Mouse (Mus musculus) limb, embryonic 14.5 days (tissue): ENCODE data around the gene Dyrk1a. TPM values are rescaled to one million over a fixed set of nuclear protein-coding genes. Genes with fewer than 3 reads are reported as not detected.

Source experiments
- ATAC-seq: fragments of 200-750 bp; cut with Nextera tagmentation; 2 replicates; pipeline ENCODE4 v1.8.0; 2017; ENCODE audit warnings: low read depth, moderate number of reproducible peaks, moderate TSS enrichment; ENCODE audit not compliant: low FRiP score
- DNase-seq: peaks from one replicate; pipeline ENCODE4 v3.0.0-alpha.2; 2015; ENCODE audit warnings: low spot score
- H3K27ac ChIP-seq: fragments of 300-500 bp; sonication (generic); replicated peaks from 2 replicates; pipeline ENCODE4 v1.5.1; 2014; ENCODE audit warnings: low read depth, mild to moderate bottlenecking, low read length, moderate library complexity, mixed read lengths
- H3K27me3 ChIP-seq: fragments of 300-500 bp; sonication (generic); 2 replicates; pipeline ENCODE4 v1.6.1; 2014; ENCODE audit warnings: low read length, mixed read lengths; ENCODE audit not compliant: control insufficient read depth, insufficient read depth
- H3K36me3 ChIP-seq: fragments of 300-500 bp; sonication (generic); 2 replicates; pipeline ENCODE4 v1.6.1; 2014; ENCODE audit warnings: mild to moderate bottlenecking, low read length, moderate library complexity, mixed read lengths; ENCODE audit not compliant: control insufficient read depth, insufficient read depth
- H3K4me1 ChIP-seq: fragments of 300-500 bp; sonication (generic); 2 replicates; pipeline ENCODE4 v1.6.1; 2014; ENCODE audit warnings: antibody characterized with exemption, low read length, mixed read lengths; ENCODE audit not compliant: control insufficient read depth, insufficient read depth
- H3K4me2 ChIP-seq: fragments of 300-500 bp; sonication (generic); replicated peaks from 2 replicates; pipeline ENCODE4 v1.6.1; 2014; ENCODE audit warnings: low read depth, mild to moderate bottlenecking, low read length, moderate library complexity; ENCODE audit not compliant: severe bottlenecking
- H3K4me3 ChIP-seq: fragments of 300-500 bp; sonication (generic); replicated peaks from 2 replicates; pipeline ENCODE4 v1.5.1; 2014; ENCODE audit warnings: low read length
- H3K9ac ChIP-seq: fragments of 300-500 bp; sonication (generic); 2 replicates; pipeline ENCODE4 v1.6.1; 2014; ENCODE audit warnings: mild to moderate bottlenecking, low read depth, low read length, moderate library complexity; ENCODE audit not compliant: severe bottlenecking
- H3K9me3 ChIP-seq: fragments of 300-500 bp; sonication (generic); 2 replicates; pipeline ENCODE4 v1.6.1; 2016; ENCODE audit warnings: low read length; ENCODE audit not compliant: control insufficient read depth
- POLR2A ChIP-seq: fragments of 200-500 bp; IDR thresholded peaks from 2 replicates; pipeline ENCODE4 v1.8.0; 2012; ENCODE audit warnings: inconsistent platforms, mild to moderate bottlenecking, moderate library complexity, borderline replicate concordance; ENCODE audit not compliant: insufficient read depth, insufficient read length; ENCODE audit errors: extremely low read depth
- WGBS: fragments of 180-500 bp; shearing (Covaris S2); extraction: QIAGEN DNeasy Blood & Tissue Kit; methylation state at CpG from one replicate; pipeline ENCODE4 v1.1.7; 2014; 5-methylcytosine and 5-hydroxymethylcytosine counted together
- polyA plus RNA-seq, 2 experiments: library from polyadenylated mRNA; depleted of rRNA in 1 of 2; stranded (reverse) in 1 of 2; unstranded in 1 of 2; fragments of >200 nt; fragmentation: Nextera tagmentation in 1 of 2; extraction: Ambion mirVana in 1 of 2; gene quantifications; 2 replicates each; pipeline versions ENCODE4 v1.2.1 to v1.2.3; 2012 to 2014

Gene Dyrk1a
- polyA plus RNA-seq, 2 experiments, result 12.3 to 35.0 TPM

- Histone ChIP-seq H3K36me3 (no peaks in the 10 kb centered on the region), H3K27me3 (no peaks in the 10 kb centered on the region), H3K9me3 (no peaks in the 10 kb centered on the region), H3K27ac (no peak overlapping the region), H3K4me2 (no peak overlapping the region; the same call in 1 of the 2 replicates), H3K9ac (no peak overlapping the region), H3K4me3 (no peak overlapping the region), H3K4me1 (peaks cover 12% of the 10 kb centered on the region)
- WGBS, result 74% methylated on average over 5 of the region's 5 CpGs
- no peak for DNase-seq
- no peak for ATAC-seq
- no peak for TF ChIP-seq POLR2A
Observed at GRCm38 (mm10) chr16:94567751-94568150, 2.1 kb upstream of the Dyrk1a start.

GRCm38 (mm10) chr16:94568335-94569228 lies 1.2 kb upstream of the Dyrk1a start:
- Histone ChIP-seq H3K27me3 (no peaks in the 10 kb centered on the region), H3K4me3 (peak overlapping the region; percentile 86), H3K27ac (peak overlapping the region; percentile 100), H3K36me3 (no peaks in the 10 kb centered on the region), H3K4me1 (peaks cover 14% of the 10 kb centered on the region), H3K9me3 (no peaks in the 10 kb centered on the region), H3K4me2 (peak overlapping the region; percentile 65), H3K9ac (peak overlapping the region; percentile 98)
- WGBS, result 2% methylated on average over 37 of the region's 53 CpGs
- peak; percentile 81 for DNase-seq
- peak; percentile 67; the same call in 1 of the 2 replicates for TF ChIP-seq POLR2A
- peak; percentile 76; the same call in 1 of the 2 replicates for ATAC-seq

- peak overlapping the region; percentile 98 for H3K9ac ChIP-seq
- H3K4me1 ChIP-seq, result peaks cover 20% of the 10 kb centered on the region
- peak overlapping the region; percentile 86 for H3K4me3 ChIP-seq
- H3K27ac ChIP-seq, result peak overlapping the region; percentile 100
- DNase-seq (no peak), ATAC-seq (no peak)
- no peaks in the 10 kb centered on the region for H3K9me3 ChIP-seq
- no peaks in the 10 kb centered on the region for H3K36me3 ChIP-seq
- H3K4me2 ChIP-seq, result peak overlapping the region; percentile 59
- 2% methylated on average over 33 of the region's 88 CpGs for WGBS
- no peak for TF ChIP-seq POLR2A
- no peaks in the 10 kb centered on the region for H3K27me3 ChIP-seq
Observed at GRCm38 (mm10) chr16:94570361-94571041, 691 bp downstream of the Dyrk1a start.

- H3K27me3 ChIP-seq, result no peaks in the 10 kb centered on the region
- peaks cover 23% of the 10 kb centered on the region for H3K4me1 ChIP-seq
- no peak for TF ChIP-seq POLR2A
- ATAC-seq, result no peak
- H3K27ac ChIP-seq, result peak overlapping the region; percentile 100
- peak overlapping the region; percentile 98 for H3K9ac ChIP-seq
- no peaks in the 10 kb centered on the region for H3K9me3 ChIP-seq
- 28% methylated on average over 10 of the region's 10 CpGs for WGBS
- H3K4me2 ChIP-seq, result peak overlapping the region; percentile 59
- DNase-seq, result no peak
- H3K36me3 ChIP-seq, result no peaks in the 10 kb centered on the region
- H3K4me3 ChIP-seq, result peak overlapping the region; percentile 86
Observed at GRCm38 (mm10) chr16:94571111-94571993, 1.5 kb downstream of the Dyrk1a start.

- no peak overlapping the region for H3K27ac ChIP-seq
Observed at GRCm38 (mm10) chr16:94572422-94572821, 2.6 kb downstream of the Dyrk1a start.

More at GRCm38 (mm10) chr16:94572422-94572821, 2.6 kb downstream of the Dyrk1a start:
- DNase-seq (no peak), ATAC-seq (no peak)
- no peaks in the 10 kb centered on the region for H3K27me3 ChIP-seq
- no peaks in the 10 kb centered on the region for H3K9me3 ChIP-seq
- TF ChIP-seq POLR2A, result no peak
- no peaks in the 10 kb centered on the region for H3K36me3 ChIP-seq
- H3K4me2 ChIP-seq, result peak overlapping the region; percentile 26; the same call in 1 of the 2 replicates
- H3K4me3 ChIP-seq, result 0 out of 2 replicates have a peak overlapping the region, but pooled peaks have one; percentile 10
- H3K9ac ChIP-seq, result no peak overlapping the region
- H3K4me1 ChIP-seq, result peaks cover 31% of the 10 kb centered on the region
- 36% methylated on average over 2 of the region's 2 CpGs for WGBS
